Mouse (Mus musculus): Measurements from ENCODE around the gene Rnf38. TPM values are rescaled to one million over a fixed set of nuclear protein-coding genes. Genes with fewer than 3 reads are reported as not detected.

Rnf38 gene
- total RNA-seq, 1 experiment from 2014 or later: 70.9 TPM

DNA sequence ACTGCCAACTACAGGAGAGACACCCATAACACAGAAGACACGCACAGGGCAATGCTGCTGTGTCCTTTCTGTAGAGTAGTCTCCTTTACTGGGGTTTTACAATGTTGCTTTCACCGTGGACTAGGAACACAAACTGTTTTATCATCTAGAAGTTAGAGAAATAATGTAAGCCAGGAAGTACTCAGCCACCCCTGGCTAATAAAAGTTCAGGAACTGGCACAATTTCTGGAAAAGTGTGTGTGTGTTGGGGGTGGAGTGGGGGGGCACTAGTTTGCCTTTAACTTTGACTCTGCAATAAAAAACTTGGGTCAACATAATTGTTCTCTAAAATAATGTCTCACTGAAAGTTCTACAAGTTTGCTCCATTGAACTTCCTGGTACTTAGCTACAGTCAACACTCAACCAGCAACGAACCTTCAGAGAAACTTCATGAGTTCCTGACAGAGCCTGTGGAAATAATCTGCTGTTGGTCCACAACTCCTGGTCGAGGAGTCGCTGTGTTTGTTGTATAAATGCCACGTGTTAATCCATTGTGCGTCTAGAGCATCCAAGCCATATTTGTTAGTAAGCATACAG, 155.1 kb downstream of the Rnf38 start:
- no peak for ATAC-seq (replicated peaks; ENCODE audit: low read depth, poor library complexity, severe bottlenecking)

Other genes with a start within 250 kb of the Rnf38 start
- 316 and 331 TPM in 2 replicates for gene Clta, start 229.3 kb downstream of the Rnf38 start, total RNA-seq (2017)
- 32.0 and 32.6 TPM in 2 replicates for gene Gne, start 149.6 kb downstream of the Rnf38 start, total RNA-seq (2017)
- 23.4 and 25.3 TPM in 2 replicates for gene Melk, start 67.1 kb upstream of the Rnf38 start, total RNA-seq (2017)